In genomic region chr11:97983506-97983905, GRCm38 (mm10) we compare ENCODE assay signal across 27 mouse cellular contexts. TPM values are rescaled to one million over a fixed set of nuclear protein-coding genes. Genes with fewer than 3 reads are reported as not detected.
DNase-seq lines count a peak whose midpoint lies in the region; ATAC-seq and TF ChIP-seq lines count a peak whose summit lies in the region.
"Had no signal": no experiment of that assay in that cellular context is flagged by ENCODE, and none has a peak within 500 bp of the region (broad histone marks: within the 10 kb centered on the region; RNA-seq: fewer than 3 reads in every experiment).

No protein-coding gene starts in this region.

- 0 out of 2 replicates have a peak overlapping the region, but pooled peaks have one; percentile 16 for H3K27ac ChIP-seq in limb, embryonic 10.5 days
- H3K27ac ChIP-seq in forebrain, embryonic 14.5 days (ENCODE audit: low read depth, low read length) = no peak overlapping the region
- no peak overlapping the region for H3K27ac ChIP-seq in hindbrain, embryonic 14.5 days
- H3K27ac ChIP-seq: embryonic facial prominence, embryonic 13.5 days; embryonic facial prominence, embryonic 15.5 days; forebrain, embryonic 10.5 days; forebrain, embryonic 12.5 days; forebrain, embryonic 15.5 days had no signal

- no peaks in the 10 kb centered on the region; the same call in 1 of the 2 replicates for H3K27me3 ChIP-seq in E14TG2a.4 (ENCODE audit: insufficient read depth, low read length)
- peaks cover 47% of the 10 kb centered on the region for H3K27me3 ChIP-seq in limb, embryonic 10.5 days (ENCODE audit: low read depth, poor library complexity, severe bottlenecking)
- peaks cover 28% of the 10 kb centered on the region for H3K27me3 ChIP-seq in forebrain, embryonic 14.5 days (replicated peaks; ENCODE audit: control insufficient read depth, insufficient read depth, low read length)
- H3K27me3 ChIP-seq in hindbrain, embryonic 14.5 days (ENCODE audit: control insufficient read depth, insufficient read depth, low read length) = peaks cover 28% of the 10 kb centered on the region
- H3K27me3 ChIP-seq: Patski had no signal

- WGBS in limb, embryonic 10.5 days = 94% methylated on average over 3 of the region's 3 CpGs
- WGBS in forebrain, embryonic 14.5 days = 83% methylated on average over 3 of the region's 3 CpGs
- 93% methylated on average over 3 of the region's 3 CpGs for WGBS in hindbrain, embryonic 14.5 days

- no peak for ATAC-seq in forebrain, embryonic 14.5 days
- no peak for ATAC-seq in hindbrain, embryonic 14.5 days (ENCODE audit: low FRiP score)
- ATAC-seq: activated CD4-positive, CD25-positive, alpha-beta regulatory T cell, adult 4 months; CD4-positive, CD25-positive, alpha-beta regulatory T cell, adult 4 months; forebrain, embryonic 15.5 days; forebrain, postnatal 0 days; Patski had no signal

- H3K36me3 ChIP-seq in E14TG2a.4 (ENCODE audit: insufficient read depth, low read length) = peaks cover 2% of the 10 kb centered on the region; the same call in 1 of the 2 replicates
- H3K36me3 ChIP-seq in limb, embryonic 10.5 days = no peaks in the 10 kb centered on the region
- no peaks in the 10 kb centered on the region for H3K36me3 ChIP-seq in forebrain, embryonic 14.5 days (ENCODE audit: control insufficient read depth, insufficient read depth, low read length)
- no peaks in the 10 kb centered on the region for H3K36me3 ChIP-seq in hindbrain, embryonic 14.5 days (replicated peaks; ENCODE audit: control insufficient read depth, insufficient read depth)
- H3K36me3 ChIP-seq: embryonic facial prominence, embryonic 13.5 days; embryonic facial prominence, embryonic 15.5 days; forebrain, embryonic 10.5 days; forebrain, embryonic 12.5 days; forebrain, embryonic 15.5 days had no signal

- TF ChIP-seq CTCF in E14TG2a.4 (conservative IDR thresholded peaks at IDR 0.05; ENCODE audit: low read length) = no peak

- peak; percentile 86 for DNase-seq in ES-CJ7 (ENCODE audit: low read depth, low spot score)
- peak; percentile 83 for DNase-seq in R1 (ENCODE audit: low read depth, low spot score)
- DNase-seq in limb, embryonic 10.5 days (ENCODE audit: low spot score) = no peak
- no peak for DNase-seq in forebrain, embryonic 14.5 days (ENCODE audit: low spot score)
- DNase-seq in hindbrain, embryonic 14.5 days (ENCODE audit: low spot score) = no peak
- DNase-seq in retina, embryonic 14.5 days (ENCODE audit: low spot score) = no peak
- DNase-seq: adrenal gland, adult 8-10 months; adrenal gland, postnatal 14 days; cerebellum, adult 11 months; cerebellum, adult 18-20 months; cerebellum, adult 8-10 months; cerebellum, adult 9-11 months; cerebellum, postnatal 14 days; cerebellum, postnatal 36 days; embryo, embryonic 11 days; forebrain, postnatal 0 days had no signal

- peaks cover 78% of the 10 kb centered on the region for H3K4me1 ChIP-seq in E14TG2a.4 (replicated peaks; ENCODE audit: low read depth, low read length)
- H3K4me1 ChIP-seq in limb, embryonic 10.5 days = peaks cover 39% of the 10 kb centered on the region
- no peaks in the 10 kb centered on the region; the same call in 1 of the 2 replicates for H3K4me1 ChIP-seq in forebrain, embryonic 14.5 days (ENCODE audit: control insufficient read depth, insufficient read depth, low read length)
- no peaks in the 10 kb centered on the region for H3K4me1 ChIP-seq in hindbrain, embryonic 14.5 days (replicated peaks; ENCODE audit: control insufficient read depth, insufficient read depth, low read length)

- H3K4me2 ChIP-seq in forebrain, embryonic 14.5 days (ENCODE audit: low read length) = no peak overlapping the region
- no peak overlapping the region for H3K4me2 ChIP-seq in hindbrain, embryonic 14.5 days (replicated peaks)
- H3K4me2 ChIP-seq: embryonic facial prominence, embryonic 13.5 days; embryonic facial prominence, embryonic 15.5 days; forebrain, embryonic 12.5 days; forebrain, embryonic 15.5 days had no signal

- H3K9ac ChIP-seq in forebrain, embryonic 14.5 days (ENCODE audit: low read length) = no peak overlapping the region
- H3K9ac ChIP-seq in hindbrain, embryonic 14.5 days = no peak overlapping the region
- H3K9ac ChIP-seq: embryonic facial prominence, embryonic 13.5 days; embryonic facial prominence, embryonic 15.5 days; forebrain, embryonic 12.5 days; forebrain, embryonic 15.5 days; forebrain, postnatal 0 days had no signal

- peak overlapping the region; percentile 37; the same call in 1 of the 2 replicates for H3K4me3 ChIP-seq in E14TG2a.4 (replicated peaks; ENCODE audit: low read length)
- H3K4me3 ChIP-seq in limb, embryonic 10.5 days = no peak overlapping the region
- no peak overlapping the region for H3K4me3 ChIP-seq in forebrain, embryonic 14.5 days (ENCODE audit: low read depth, low read length)
- no peak overlapping the region for H3K4me3 ChIP-seq in hindbrain, embryonic 14.5 days (replicated peaks; ENCODE audit: low read length)
- H3K4me3 ChIP-seq: embryonic facial prominence, embryonic 13.5 days; embryonic facial prominence, embryonic 15.5 days; erythroblast, embryonic 14.5 days; forebrain, embryonic 10.5 days; forebrain, embryonic 12.5 days; forebrain, embryonic 15.5 days had no signal

- H3K9me3 ChIP-seq in E14TG2a.4 (ENCODE audit: low read length) = no peaks in the 10 kb centered on the region
- no peaks in the 10 kb centered on the region for H3K9me3 ChIP-seq in limb, embryonic 10.5 days (replicated peaks)
- no peaks in the 10 kb centered on the region for H3K9me3 ChIP-seq in forebrain, embryonic 14.5 days (replicated peaks; ENCODE audit: control insufficient read depth, low read length)
- H3K9me3 ChIP-seq in hindbrain, embryonic 14.5 days (ENCODE audit: control insufficient read depth, low read length) = no peaks in the 10 kb centered on the region
- H3K9me3 ChIP-seq: embryonic facial prominence, embryonic 13.5 days; embryonic facial prominence, embryonic 15.5 days; forebrain, embryonic 10.5 days; forebrain, embryonic 12.5 days; forebrain, embryonic 15.5 days; G1E had no signal

RNA-seq across cellular contexts. Expression of gene Plxdc1, which starts 2.7 kb away (rescaled TPM):
- not detected in 2 replicates for polyA plus RNA-seq in limb, embryonic 10.5 days (2016; fragmentation: Nextera tagmentation; extraction: Ambion mirVana)
- polyA plus RNA-seq in forebrain, embryonic 14.5 days (2014; fragmentation: Nextera tagmentation; extraction: Ambion mirVana) = 0.48 and 0.84 TPM in 2 replicates
- 0.90 and 1.1 TPM in 2 replicates for polyA plus RNA-seq in hindbrain, embryonic 14.5 days (2014; fragmentation: Nextera tagmentation; extraction: Ambion mirVana)

RNA-seq across cellular contexts. Expression of gene Arl5c, which starts 12.5 kb away (rescaled TPM):
- 12.4 and 17.8 TPM in 2 replicates for polyA plus RNA-seq in limb, embryonic 10.5 days (2016; fragmentation: Nextera tagmentation; extraction: Ambion mirVana)
- 2.8 and 4.8 TPM in 2 replicates for polyA plus RNA-seq in forebrain, embryonic 14.5 days (2014; fragmentation: Nextera tagmentation; extraction: Ambion mirVana)
- polyA plus RNA-seq in hindbrain, embryonic 14.5 days (2014; fragmentation: Nextera tagmentation; extraction: Ambion mirVana) = 6.5 and 11.0 TPM in 2 replicates
- polyA plus RNA-seq: erythroblast, embryonic 14.5 days; G1E had no signal

RNA-seq across cellular contexts. Expression of gene Cacnb1, which starts 39.3 kb away (rescaled TPM):
- polyA plus RNA-seq in limb, embryonic 10.5 days (2016; fragmentation: Nextera tagmentation; extraction: Ambion mirVana) = 3.4 and 6.5 TPM in 2 replicates
- 22.1 and 29.2 TPM in 2 replicates for polyA plus RNA-seq in forebrain, embryonic 14.5 days (2014; fragmentation: Nextera tagmentation; extraction: Ambion mirVana)
- 40.0 and 40.3 TPM in 2 replicates for polyA plus RNA-seq in hindbrain, embryonic 14.5 days (2014; fragmentation: Nextera tagmentation; extraction: Ambion mirVana)

RNA-seq across cellular contexts. Expression of gene Rpl19, which starts 43.0 kb away (rescaled TPM):
- 1,186 and 1,476 TPM in 2 replicates for polyA plus RNA-seq in limb, embryonic 10.5 days (2016; fragmentation: Nextera tagmentation; extraction: Ambion mirVana)
- polyA plus RNA-seq in forebrain, embryonic 14.5 days (2014; fragmentation: Nextera tagmentation; extraction: Ambion mirVana) = 787 and 932 TPM in 2 replicates
- 614 and 694 TPM in 2 replicates for polyA plus RNA-seq in hindbrain, embryonic 14.5 days (2014; fragmentation: Nextera tagmentation; extraction: Ambion mirVana)

Comparison
In these comparisons a context has a peak if more than half of its experiments do, and no peak if none do; other contexts are left out.
1. DNase-seq: peak in ES-CJ7 (single experiment) and R1 (single experiment); none in limb, embryonic 10.5 days (single experiment), forebrain, embryonic 14.5 days (single experiment), hindbrain, embryonic 14.5 days (single experiment) and retina, embryonic 14.5 days (single experiment).